Mouse (Mus musculus): Measurements from ENCODE around the gene Srp72.

GRCm38 (mm10) chr5:76964651-76965050 lies 9.8 kb upstream of the Srp72 start:
- no peak for TF ChIP-seq GATA1 (IDR thresholded peaks at IDR 0.05; ENCODE audit: borderline replicate concordance, low read length)
- TF ChIP-seq CTCF (IDR thresholded peaks at IDR 0.05; ENCODE audit: low read depth, low read length): no peak
